Mouse (Mus musculus) heart, postnatal 36 days (tissue): ENCODE measurements around the gene Dgkd. TPM values are rescaled to one million over a fixed set of nuclear protein-coding genes. Genes with fewer than 3 reads are reported as not detected.

Source experiments
- DNase-seq, 2 experiments: peaks; one replicate each; pipeline ENCODE4 v3.0.0; 2021 to 2022
- intact Hi-C: fragments of 180-260 bp; cut with DNase I; formaldehyde crosslinking; loops from one replicate; pipeline ENCODE4 v1.15.1; 2025
- total RNA-seq, 2 experiments: library from RNA; stranded (reverse); gene quantifications; 2 replicates each; pipeline ENCODE4 v1.2.3; 2021

Dgkd gene
- total RNA-seq, 2 experiments from 2014 or later, result 51.1 to 56.3 TPM

DNA sequence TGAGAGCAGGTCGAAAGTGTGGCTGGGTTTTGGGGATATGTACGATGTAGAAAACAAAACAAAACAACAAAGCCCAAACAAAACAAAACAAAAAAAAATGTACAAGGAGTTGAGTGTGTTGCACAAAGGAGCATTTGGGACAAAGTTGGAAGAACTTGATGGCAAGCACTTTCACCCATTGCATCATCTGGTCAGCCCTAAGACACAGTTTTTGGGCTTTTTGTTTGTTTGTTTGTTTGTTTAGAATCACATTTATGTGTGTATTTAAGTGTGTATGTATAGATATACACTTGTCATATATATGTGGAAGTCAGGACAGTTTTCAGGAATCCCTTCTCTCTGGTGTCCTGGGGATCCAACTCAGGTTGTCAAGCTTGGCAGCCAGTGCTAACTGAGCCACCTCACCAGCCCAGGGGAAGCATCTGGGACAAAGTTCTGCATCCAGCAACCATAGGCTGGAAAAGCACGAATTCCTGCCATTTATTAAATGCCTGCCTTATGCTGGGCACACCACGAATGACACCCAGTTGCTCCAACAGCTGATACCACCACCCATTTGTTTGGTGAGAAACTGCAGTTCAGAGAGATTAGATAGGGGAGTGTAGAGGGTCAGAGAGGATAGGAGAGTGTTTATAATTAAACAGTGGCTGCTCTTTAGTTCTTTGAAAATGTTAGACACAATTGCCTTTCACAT, 5.5 kb upstream of the Dgkd start:
- no peak for DNase-seq
- intact Hi-C loops, result loop anchor here (5.0 kb wide), 1 partner anchor 60 kb away; no protein-coding TSS in a partner anchor

DNA sequence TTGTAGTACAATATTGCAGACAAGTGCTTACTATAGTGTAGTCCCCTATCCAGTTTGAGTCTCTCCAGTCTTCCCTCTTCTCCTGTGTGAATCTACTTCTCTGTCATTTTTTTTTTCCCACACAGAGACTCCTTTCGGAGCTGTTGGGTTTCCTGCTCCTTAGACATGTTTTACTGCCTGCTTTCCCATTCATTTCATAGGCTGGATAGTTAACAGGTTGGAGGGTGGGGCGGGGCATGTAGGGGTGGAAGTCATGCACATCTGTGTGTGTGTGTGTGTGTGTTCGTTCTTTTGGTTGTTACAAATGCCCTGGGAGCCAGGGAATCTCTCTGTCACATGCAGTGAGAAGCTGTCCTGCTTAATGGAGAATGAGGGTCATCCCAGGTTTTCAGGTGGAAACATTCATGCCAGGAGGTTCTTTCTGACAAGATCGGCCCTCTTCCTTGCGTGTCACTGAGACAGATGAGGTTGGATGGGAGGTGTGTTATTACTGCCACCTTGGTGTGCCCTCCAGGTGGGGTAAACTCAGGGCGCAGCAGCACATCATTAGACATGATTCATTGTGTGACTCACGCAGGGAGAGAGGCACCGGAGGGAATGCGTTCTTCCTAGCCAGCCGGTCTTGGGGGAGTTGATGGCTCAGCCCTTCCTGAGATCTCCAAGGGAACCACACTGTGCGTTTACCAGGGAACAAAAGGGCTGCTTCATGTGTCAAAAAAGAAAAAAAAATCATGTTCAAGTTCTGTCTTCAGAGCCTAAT, 4.7 kb upstream of the Dgkd start:
- intact Hi-C loops, result loop anchor here (5.0 kb wide), 1 partner anchor 61 kb away; no protein-coding TSS in a partner anchor

DNA sequence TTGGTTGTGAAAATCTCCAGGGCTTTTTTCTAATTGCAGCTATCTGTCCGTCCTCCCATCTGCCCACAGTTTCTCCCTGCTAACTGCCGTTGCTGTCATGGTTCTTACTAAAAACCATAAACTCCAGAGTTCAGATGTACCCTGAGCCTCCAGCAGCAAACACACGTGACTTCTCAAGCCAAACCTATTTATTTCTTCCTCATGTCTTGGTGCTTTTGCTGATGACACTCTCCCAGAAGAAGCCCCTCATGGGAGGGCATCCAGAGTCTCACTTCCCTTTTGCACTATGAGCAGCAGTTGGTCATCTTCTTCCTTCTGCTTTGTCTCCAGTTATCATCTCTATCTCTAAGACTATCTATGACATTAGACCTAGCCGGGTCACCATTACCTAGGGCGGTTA, 3.8 kb upstream of the Dgkd start:
- intact Hi-C loops, result loop anchor here (5.0 kb wide), 1 partner anchor 62 kb away; no protein-coding TSS in a partner anchor
- DNase-seq, result no peak

More for the DNA sequence above, 4.7 kb upstream of the Dgkd start:
- DNase-seq, result no peak

DNA sequence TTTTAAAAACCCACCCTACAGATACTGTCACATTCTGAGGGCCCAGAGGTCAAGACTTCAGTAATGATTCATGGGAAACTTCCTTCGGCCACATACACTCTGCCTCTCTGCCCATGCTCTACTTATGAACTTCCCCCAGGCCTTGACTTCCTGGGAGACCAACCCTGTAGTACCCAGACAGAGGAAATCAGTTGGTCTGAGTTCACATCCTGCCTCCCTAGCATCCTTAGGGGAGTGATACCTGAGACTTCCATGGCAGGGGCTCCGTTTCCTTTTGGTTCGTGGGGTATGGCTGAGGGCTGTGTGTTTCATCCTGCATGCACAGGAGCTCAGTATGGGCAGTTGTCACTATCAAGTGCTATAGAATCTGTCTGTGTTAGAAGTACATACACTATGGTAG, 1.7 kb upstream of the Dgkd start:
- no peak for DNase-seq
- intact Hi-C loops, result loop anchor here (5.0 kb wide), 1 partner anchor 71 kb away; no protein-coding TSS in a partner anchor

DNA sequence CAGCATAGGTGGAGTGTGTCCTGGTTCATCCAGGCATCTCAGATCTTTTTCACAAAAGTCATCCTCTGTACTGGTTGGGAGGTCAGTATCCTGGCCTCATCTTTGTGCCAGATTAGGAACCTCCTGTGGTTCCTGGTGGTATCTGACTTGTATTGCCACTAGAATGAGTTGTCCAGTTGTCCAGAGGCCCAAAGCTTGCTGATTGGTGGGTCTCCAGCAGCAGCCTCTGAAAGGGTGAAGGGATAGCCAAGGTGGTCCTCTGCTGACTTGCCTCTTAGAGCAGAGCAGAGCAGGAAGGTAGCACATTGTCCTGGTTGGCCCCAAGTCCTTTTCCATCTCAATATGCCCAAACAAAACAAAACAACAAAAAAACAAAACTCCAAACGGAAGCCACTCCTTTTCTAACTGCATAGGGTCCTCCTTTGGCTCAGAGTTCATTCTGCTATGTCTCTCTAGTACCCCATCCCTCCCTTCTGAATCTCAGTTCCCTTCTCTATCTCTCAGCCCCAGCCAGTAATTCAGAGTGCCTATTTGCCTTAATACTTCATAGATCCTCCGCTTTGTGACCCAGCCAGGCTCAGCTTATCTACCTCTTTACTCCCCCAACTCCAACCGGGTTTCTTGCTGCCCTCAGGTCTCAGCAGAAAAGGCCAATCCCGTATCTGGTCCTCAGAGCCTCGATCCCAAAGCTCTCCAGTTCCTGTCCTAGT, 851 bp upstream of the Dgkd start:
- intact Hi-C loops, result loop anchor here (5.0 kb wide), 1 partner anchor 70 kb away; no protein-coding TSS in a partner anchor
- DNase-seq, result no peak

DNA sequence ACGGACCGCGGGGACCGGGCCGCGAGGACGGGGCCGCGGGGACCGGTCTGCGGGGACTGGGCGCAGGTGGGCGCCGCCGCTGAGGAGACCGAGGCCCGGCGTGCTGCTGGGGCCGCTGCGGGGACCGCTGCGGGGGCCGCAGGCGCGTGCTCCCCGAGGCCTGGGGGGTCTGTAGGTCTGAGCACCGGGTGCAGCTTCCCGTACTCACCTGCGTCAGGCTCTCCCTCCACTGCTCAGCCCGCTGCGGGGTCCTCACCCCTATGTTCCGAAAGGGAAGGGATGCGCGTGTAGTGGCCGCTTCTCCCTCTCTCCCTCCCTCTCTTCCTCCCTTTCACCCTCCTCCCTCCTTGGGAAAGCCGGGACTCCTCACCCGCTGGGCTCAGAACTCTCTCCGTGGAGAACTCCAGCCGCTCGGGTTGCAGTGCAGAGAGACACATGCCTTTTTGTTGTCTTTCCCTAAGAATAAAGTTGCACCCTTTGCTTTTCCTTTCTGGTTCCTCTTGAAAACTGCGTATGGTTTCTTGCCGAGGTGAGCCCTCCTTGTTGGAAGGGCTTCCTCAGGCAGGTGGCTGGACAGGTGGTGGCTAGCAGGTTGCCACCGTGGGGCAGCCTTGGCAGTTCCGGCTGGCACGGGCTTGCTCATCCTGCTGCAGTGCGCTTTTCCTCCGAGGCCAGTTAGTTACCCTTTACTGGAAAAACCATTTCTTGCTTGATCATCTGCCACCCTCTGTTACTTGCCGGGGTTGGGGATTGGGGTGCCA, 694 bp downstream of the Dgkd start:
- intact Hi-C loops, result loop anchor here (1.0 to 5.0 kb wide), 3 partner anchors 27 to 69 kb away; no protein-coding TSS in a partner anchor
- DNase-seq, result peak in 1 of 2 experiments; percentile 29

DNA sequence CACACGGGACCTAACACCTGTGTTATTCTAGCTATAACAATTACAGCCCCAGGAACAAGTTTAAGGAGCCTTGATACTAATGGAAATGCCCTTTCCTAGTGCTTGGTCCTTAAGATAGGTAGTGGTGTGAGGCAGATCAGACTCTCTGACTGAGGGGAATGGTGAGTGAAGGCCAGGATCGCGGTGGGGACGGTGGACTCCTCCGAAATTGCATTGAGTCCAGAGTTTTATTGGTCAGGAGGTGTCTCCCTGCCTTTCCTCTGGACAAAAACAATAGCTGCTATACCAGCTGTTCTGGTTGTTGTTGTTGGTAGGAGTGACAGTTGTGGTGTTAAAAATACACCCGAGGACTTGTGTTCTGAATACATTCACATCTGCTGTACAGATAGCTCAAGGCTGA, 1.3 kb downstream of the Dgkd start:
- DNase-seq, result no peak
- intact Hi-C loops, result loop anchor here (1.0 to 5.0 kb wide), 3 partner anchors 26 to 68 kb away; no protein-coding TSS in a partner anchor

DNA sequence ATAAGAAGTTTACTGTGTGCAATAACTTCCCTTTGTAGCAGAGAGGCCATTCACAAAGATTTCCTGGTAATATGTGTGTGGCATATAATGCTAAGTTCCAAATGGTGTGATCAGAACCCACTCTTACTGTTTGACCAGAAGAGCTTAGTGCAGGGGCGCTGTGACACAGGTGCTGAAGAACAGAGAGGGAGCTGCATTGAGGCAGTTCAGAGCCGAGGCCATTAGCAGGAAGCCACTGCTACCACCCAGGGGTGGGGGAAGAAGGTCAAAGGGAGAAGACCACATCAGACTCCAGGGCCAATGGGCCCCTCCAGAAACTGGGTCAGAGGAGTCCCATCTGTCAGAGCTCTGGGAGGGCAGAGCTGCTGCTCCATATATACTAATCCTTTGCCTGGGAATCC, 1.8 kb downstream of the Dgkd start:
- intact Hi-C loops, result loop anchor here (1.0 to 5.0 kb wide), 3 partner anchors 26 to 67 kb away; no protein-coding TSS in a partner anchor
- no peak for DNase-seq

DNA sequence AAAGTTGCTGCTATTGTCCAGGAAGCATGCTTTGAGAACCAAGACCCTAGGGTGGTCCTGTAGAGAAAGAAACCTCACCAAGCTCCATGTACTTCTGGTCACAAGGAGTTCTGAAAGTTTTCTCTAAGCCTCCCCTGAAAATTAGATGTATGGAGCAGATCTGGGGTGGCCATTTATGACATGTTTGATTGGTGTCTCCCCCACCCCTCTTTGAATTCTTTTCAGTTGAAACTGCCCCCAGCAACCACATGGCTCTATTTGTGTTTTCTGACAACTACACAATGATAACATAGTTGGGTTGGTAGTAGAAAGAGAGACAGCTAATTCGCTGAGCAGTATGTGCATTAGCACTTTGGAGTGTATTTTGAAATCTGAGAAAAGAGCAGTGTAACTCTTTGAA, 2.4 kb downstream of the Dgkd start:
- intact Hi-C loops, result loop anchor here (2.0 kb wide), 1 partner anchor 25 kb away; no protein-coding TSS in a partner anchor
- DNase-seq, result no peak

DNA sequence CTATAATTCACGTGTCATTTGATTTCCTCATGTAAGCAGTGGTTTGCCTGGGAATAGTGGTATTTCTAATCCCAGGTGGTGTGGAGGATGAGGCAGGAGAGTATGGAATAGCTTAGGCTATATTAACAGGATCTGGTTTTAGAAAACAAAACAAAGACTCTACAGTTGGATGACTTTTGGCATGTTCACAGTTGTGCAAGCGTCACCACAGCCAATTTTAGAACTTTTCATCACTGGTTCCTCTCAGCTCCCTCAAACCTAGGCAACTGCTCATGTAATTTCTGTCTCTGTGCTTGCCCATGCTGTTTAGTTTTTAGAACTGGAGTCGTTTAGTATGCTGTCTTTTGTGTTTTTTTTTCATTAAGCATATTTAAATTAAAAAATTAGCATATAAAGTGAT, 3.7 kb downstream of the Dgkd start:
- intact Hi-C loops, result no loop called here
- no peak for DNase-seq

DNA sequence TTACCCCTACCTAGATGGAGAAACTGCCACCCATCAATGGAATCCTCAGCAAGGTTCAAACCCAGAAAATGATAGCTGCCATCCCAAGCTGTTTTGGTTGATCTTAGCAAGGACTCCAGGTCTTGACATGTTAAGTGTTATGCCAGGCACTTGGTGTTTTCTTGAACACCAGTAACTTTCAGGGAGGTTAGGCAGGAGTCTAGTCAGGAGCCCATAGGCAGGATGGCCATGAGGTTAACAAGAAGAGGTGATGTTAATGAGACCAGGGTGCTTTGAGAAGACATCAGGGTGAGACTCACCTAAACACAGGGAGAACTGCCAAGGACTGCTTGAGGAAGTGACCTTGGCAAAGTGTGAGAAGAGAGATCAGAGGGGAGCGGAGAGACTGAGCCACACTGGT, 4.9 kb downstream of the Dgkd start:
- intact Hi-C loops, result no loop called here
- no peak for DNase-seq

DNA sequence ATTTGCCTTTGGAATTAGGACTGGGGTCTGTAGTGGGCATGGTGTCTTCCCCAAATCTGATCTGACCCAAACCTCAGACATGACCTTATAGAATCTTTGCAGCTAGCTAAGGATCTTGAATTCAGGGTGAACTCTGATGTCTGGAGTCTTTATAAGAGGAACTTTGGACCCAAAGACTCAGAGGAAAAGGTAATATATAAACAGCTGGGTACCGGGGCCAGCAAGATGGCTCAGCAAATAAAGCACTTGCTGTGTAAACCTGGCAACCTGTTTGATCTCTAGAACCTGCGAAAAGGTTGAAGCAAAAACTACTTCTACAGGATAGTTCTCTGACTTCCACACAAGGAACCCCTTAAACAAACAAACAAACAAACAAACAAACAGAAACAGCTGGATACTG, 5.4 kb downstream of the Dgkd start:
- DNase-seq, result no peak
- intact Hi-C loops, result no loop called here

DNA sequence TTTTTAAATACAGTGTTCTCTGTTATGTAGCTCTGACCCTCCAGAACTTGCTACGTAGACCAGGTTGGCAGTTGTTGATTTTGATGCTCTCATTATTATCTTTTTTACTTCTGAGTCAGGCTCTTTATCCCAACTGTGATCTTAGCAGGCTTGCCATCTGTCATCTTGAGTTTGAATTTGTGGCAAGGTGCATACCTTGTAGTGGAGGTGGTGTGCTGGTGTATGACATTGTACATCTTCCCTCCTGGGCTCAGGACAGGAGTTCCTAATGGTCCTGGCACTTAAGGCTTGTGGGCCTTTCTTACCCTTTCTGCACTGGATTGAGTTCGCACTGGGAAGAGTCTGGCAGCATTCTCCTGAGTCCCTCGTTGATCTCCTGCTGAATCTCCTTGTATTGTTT, 10.5 kb downstream of the Dgkd start:
- intact Hi-C loops, result no loop called here
- no peak for DNase-seq

DNA sequence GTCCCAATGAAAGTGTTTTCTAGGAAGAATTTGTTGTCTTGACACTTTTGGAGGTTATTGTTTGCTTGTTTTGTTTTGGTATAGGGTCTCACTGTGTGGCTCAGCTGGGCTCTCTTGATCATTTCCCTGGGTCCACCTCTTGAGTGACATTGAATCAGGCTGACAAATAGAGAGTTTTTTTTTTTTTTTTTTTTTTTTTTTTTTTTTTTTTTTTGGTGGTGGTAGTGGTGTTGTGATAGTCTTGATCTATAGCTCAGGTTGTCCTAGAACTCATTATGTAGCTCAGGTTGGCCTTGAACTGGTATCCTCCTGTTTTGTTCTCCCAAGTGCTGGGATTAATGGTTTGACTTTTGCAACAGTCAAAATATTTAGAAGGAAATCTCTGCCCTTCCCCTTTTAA, 11.8 kb downstream of the Dgkd start:
- no peak for DNase-seq
- intact Hi-C loops, result no loop called here

DNA sequence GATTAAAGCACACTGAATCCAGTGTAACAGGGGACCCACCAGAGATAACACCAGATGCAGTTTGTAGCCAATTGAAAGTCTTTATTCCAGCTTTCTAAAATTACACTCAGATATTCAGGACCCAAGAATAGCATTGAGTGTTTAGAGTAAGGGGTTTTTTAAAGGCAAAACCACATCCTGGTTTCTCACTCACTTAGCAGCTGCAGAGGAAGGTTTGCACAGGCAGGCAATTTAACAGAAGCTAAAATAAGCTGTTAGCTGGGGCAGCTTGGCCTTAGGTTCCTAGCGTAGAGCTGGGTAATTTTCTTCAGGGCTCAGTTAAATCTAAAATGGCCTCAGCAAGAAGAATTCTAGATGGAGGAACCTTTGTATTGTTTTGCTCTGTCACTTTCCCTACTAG, 13.6 kb downstream of the Dgkd start:
- no peak for DNase-seq
- intact Hi-C loops, result no loop called here

DNA sequence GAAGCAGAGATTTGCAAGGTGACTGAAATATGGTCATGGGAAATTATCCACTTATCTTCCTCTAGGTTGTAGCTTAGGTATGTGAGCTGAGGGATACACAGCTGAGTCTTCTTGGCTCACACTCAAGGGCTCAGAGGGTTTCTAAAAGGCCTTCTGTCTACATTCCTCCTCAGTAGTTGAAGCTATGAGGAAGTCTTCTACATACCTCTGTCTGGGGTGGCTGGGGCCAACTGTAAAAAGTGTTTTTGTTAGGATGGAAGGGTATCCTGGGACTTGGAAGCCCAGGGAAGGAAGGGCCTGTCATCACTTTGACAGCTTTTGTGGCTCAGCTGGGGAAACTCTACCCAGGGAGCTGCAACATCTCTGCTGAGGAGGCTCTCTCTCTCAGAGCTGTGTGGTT, 18.5 kb downstream of the Dgkd start:
- intact Hi-C loops, result no loop called here
- no peak for DNase-seq

DNA sequence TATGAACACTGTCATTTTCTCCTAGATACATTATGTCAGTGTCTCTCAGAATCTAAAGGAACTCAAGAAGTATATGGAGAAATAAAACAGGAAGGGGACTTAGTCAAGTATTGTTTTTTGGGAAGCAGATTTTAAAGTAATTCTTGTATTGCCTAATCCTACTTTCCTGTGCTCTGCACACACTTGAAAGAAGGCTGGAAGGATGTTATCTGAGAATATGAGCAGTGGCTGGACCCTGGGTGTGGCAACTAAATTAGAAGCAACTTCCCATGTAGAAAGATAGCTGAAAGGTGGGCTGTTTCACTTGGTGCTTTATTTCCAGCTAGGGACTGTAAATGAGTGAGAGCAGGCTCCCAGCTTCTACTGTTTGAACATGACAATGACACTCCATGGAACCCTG, 20.0 kb downstream of the Dgkd start:
- intact Hi-C loops, result no loop called here
- no peak for DNase-seq

DNA sequence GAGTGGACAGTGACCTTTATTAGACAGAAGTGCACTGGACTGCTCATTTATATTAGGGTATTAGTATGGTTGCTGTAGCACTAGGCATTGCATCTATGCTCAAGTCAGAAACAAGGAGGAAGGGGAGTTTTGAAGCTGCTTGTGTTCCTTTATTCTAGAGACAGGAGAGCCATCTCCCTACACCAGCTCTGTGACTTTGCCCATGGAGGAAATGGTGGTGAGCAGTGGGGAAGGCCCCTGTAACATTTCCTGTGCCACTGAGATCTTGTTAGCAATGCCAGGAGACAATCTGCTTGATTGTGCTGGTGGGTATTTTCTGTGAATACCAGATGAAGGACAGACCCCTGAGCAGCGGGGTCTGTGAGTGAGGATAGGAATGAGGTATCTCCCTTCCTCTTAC, 23.0 kb downstream of the Dgkd start:
- DNase-seq, result no peak
- intact Hi-C loops, result no loop called here

DNA sequence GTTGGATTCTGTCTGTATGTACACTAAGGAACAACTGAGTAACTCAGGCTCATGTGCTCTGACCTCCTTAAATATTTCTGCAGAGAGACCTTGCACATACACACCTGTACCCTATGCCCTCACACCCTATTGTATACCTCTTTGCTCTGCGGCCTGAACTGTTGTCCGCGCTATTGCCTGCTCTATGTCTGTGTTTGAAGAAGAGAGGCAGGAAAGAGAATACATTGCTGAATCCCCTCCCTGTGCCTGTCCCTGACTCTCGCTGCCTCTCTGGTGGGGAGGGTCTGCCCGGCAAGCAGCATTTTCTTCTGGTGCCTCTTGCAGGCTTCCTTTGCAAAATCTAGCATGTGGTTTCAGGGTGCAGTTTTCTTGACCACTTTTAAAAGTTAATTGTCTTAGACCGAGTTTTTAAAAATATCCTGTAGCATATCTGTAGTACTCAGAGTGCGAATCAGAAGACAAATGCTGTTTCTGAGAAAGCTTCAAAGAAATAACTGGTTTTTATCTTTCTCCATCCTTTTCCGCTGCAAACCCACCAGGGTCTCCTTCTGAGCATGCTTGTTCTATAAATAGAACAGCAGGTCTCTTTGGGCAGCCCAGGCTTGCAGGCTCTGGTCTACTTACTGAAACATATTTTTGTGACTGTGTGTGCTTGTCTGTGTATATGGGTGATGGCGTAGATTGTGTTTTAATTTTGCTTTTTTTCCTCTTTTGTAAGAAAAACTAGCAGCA, 24.6 kb downstream of the Dgkd start:
- no peak for DNase-seq
- intact Hi-C loops, result no loop called here

DNA sequence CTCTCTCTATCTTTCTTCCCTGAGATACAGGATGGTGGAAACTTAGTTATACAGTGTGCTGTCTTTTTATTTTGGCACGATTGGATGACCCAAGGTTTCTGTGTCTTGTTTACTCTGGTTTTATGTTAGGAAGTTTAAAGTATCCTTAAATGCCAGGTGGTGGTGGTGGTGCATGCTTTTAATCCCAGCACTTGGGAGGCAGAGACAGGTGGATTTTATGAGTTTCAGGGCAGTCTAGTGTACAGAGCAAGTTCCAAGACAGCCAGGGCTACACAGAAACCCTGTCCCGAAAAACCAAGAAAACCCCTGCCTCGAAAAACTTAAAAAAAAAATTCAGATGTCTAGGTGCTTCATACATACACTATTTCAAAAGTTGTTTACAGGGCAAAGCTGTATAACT, 25.9 kb downstream of the Dgkd start:
- intact Hi-C loops, result no loop called here
- no peak for DNase-seq
